38 mouse cellular contexts compared by ENCODE assay signal in the genomic region with DNA sequence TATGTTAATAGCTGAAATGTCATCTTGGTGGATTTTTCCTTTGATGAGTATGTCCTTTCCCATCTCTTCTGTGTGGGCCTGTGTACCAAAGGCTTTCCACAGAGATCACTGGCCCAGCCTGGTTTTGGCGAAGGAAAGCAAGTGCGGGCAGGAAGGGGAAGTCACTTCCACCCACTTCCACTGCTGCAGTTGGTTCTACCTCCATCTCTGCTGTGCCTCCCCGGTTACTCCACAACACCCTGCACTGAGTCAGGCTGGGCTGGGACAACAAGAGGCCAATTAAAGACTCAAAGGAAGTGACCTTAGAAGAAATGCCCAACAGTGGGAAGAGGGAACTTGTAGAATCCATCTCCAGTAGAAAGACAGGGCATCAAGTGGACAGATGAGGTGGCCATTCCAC. TPM values are rescaled to one million over a fixed set of nuclear protein-coding genes. Genes with fewer than 3 reads are reported as not detected.
"Had no signal": no experiment of that assay in that cellular context is flagged by ENCODE, and none has a peak within 500 bp of the region (broad histone marks: within the 10 kb centered on the region; RNA-seq: fewer than 3 reads in every experiment).

No protein-coding gene starts in this region.

- H3K27ac ChIP-seq: limb, embryonic 10.5 days; limb, embryonic 12.5 days; limb, embryonic 13.5 days; limb, embryonic 15.5 days; liver, embryonic 12.5 days; liver, embryonic 13.5 days; liver, embryonic 14.5 days; liver, embryonic 15.5 days; lung, embryonic 15.5 days; macrophage; midbrain, embryonic 10.5 days; midbrain, embryonic 12.5 days; midbrain, embryonic 13.5 days; midbrain, embryonic 15.5 days had no signal

- ATAC-seq: liver, embryonic 12.5 days; liver, postnatal 0 days; lung, postnatal 0 days; midbrain, embryonic 13.5 days; midbrain, embryonic 15.5 days; midbrain, embryonic 16.5 days had no signal

- DNase-seq: left cerebral cortex, postnatal 4 days; liver; liver, embryonic 13.5 days; liver, postnatal 0 days; lung, adult 18-20 months; lung, adult 2 months; lung, embryonic 14.5 days; lung, postnatal 10 days; lung, postnatal 4 days; midbrain, embryonic 14.5 days had no signal

- H3K4me3 ChIP-seq: limb, embryonic 10.5 days; limb, embryonic 12.5 days; limb, embryonic 13.5 days; limb, embryonic 15.5 days; liver, embryonic 12.5 days; liver, embryonic 13.5 days; liver, embryonic 15.5 days; lung, embryonic 15.5 days; megakaryocyte, embryonic 14.5 days; midbrain, embryonic 10.5 days; midbrain, embryonic 12.5 days; midbrain, embryonic 13.5 days; midbrain, embryonic 15.5 days; myocyte had no signal

RNA-seq across cellular contexts. Expression of gene Oosp3, which starts 23.2 kb away (rescaled TPM):
- total RNA-seq: left cerebral cortex, adult 18-20 months; left cerebral cortex, adult 8-10 months; left cerebral cortex, postnatal 10 days; left cerebral cortex, postnatal 14 days; left cerebral cortex, postnatal 25 days; left cerebral cortex, postnatal 36 days; left cerebral cortex, postnatal 4 days; liver, adult 2 months; megakaryocyte, adult 5-6 weeks; megakaryocyte-erythroid progenitor cell, adult 5-6 weeks; midbrain, postnatal 0 days; monocyte, adult 5-6 weeks had no signal

RNA-seq across cellular contexts. Expression of gene Gif, which starts 27.3 kb away (rescaled TPM):
- total RNA-seq: left cerebral cortex, adult 18-20 months; left cerebral cortex, adult 8-10 months; left cerebral cortex, postnatal 10 days; left cerebral cortex, postnatal 14 days; left cerebral cortex, postnatal 25 days; left cerebral cortex, postnatal 36 days; left cerebral cortex, postnatal 4 days; liver, adult 2 months; megakaryocyte, adult 5-6 weeks; megakaryocyte-erythroid progenitor cell, adult 5-6 weeks; midbrain, postnatal 0 days; monocyte, adult 5-6 weeks had no signal

RNA-seq across cellular contexts. Expression of gene Oosp1, which starts 29.1 kb away (rescaled TPM):
- total RNA-seq: left cerebral cortex, adult 18-20 months; left cerebral cortex, adult 8-10 months; left cerebral cortex, postnatal 14 days; left cerebral cortex, postnatal 25 days; left cerebral cortex, postnatal 36 days; left cerebral cortex, postnatal 4 days; liver, adult 2 months; megakaryocyte-erythroid progenitor cell, adult 5-6 weeks; midbrain, postnatal 0 days; monocyte, adult 5-6 weeks had no signal

RNA-seq across cellular contexts. Expression of gene Oosp2, which starts 59.7 kb away (rescaled TPM):
- total RNA-seq: left cerebral cortex, adult 18-20 months; left cerebral cortex, adult 8-10 months; left cerebral cortex, postnatal 10 days; left cerebral cortex, postnatal 14 days; left cerebral cortex, postnatal 25 days; left cerebral cortex, postnatal 36 days; left cerebral cortex, postnatal 4 days; liver, adult 2 months; megakaryocyte-erythroid progenitor cell, adult 5-6 weeks; midbrain, postnatal 0 days; monocyte, adult 5-6 weeks had no signal
